In genomic region chr12:105004956-105005714, GRCm38 (mm10) we compare ENCODE assay signal across 12 mouse cellular contexts. TPM values are rescaled to one million over a fixed set of nuclear protein-coding genes. Genes with fewer than 3 reads are reported as not detected.
A peak's percentile ranks its signal among the peaks of the same experiment; 100 is the strongest.
DNase-seq lines count a peak whose midpoint lies in the region; ATAC-seq and TF ChIP-seq lines count a peak whose summit lies in the region.
"Had no signal": no experiment of that assay in that cellular context is flagged by ENCODE, and none has a peak within 500 bp of the region (broad histone marks: within the 10 kb centered on the region; RNA-seq: fewer than 3 reads in every experiment).

No protein-coding gene starts in this region.

- H3K4me2 ChIP-seq in kidney, embryonic 15.5 days: no peak overlapping the region
- H3K4me2 ChIP-seq in stomach, postnatal 0 days (replicated peaks; ENCODE audit: low read depth): no peak overlapping the region
- H3K4me2 ChIP-seq: heart, embryonic 11.5 days; hindbrain, embryonic 13.5 days had no signal

- no peaks in the 10 kb centered on the region for H3K36me3 ChIP-seq in kidney, adult 2 months (ENCODE audit: control insufficient read depth, insufficient read depth, low read length)
- no peaks in the 10 kb centered on the region for H3K36me3 ChIP-seq in kidney, embryonic 15.5 days
- no peaks in the 10 kb centered on the region for H3K36me3 ChIP-seq in thymus, adult 2 months (ENCODE audit: control insufficient read depth, insufficient read depth, low read length)
- no peaks in the 10 kb centered on the region for H3K36me3 ChIP-seq in stomach, postnatal 0 days (ENCODE audit: control insufficient read depth, insufficient read depth, low read length)
- H3K36me3 ChIP-seq in hindbrain, embryonic 10.5 days: no peaks in the 10 kb centered on the region
- H3K36me3 ChIP-seq: hindbrain, embryonic 13.5 days had no signal

- ATAC-seq in kidney, embryonic 15.5 days (replicated peaks; ENCODE audit: low FRiP score): no peak
- ATAC-seq in stomach, postnatal 0 days (ENCODE audit: low FRiP score, low TSS enrichment): no peak

- peak; percentile 53 for DNase-seq in kidney, adult 2 months
- DNase-seq in thymus, adult 2 months: no peak
- no peak for DNase-seq in thymus, adult 18-20 months
- no peak for DNase-seq in stomach, postnatal 0 days (ENCODE audit: low spot score)
- DNase-seq in cerebellum, postnatal 14 days: no peak
- DNase-seq in hindbrain, embryonic 10.5 days (ENCODE audit: low spot score): no peak
- DNase-seq: cerebellum, adult 8-10 months; lung, postnatal 14 days had no signal

- no peaks in the 10 kb centered on the region for H3K27me3 ChIP-seq in kidney, adult 2 months (replicated peaks; ENCODE audit: control insufficient read depth, insufficient read depth, low read length)
- peaks cover 32% of the 10 kb centered on the region for H3K27me3 ChIP-seq in kidney, embryonic 15.5 days
- H3K27me3 ChIP-seq in thymus, adult 2 months (ENCODE audit: control insufficient read depth, insufficient read depth, low read length): no peaks in the 10 kb centered on the region
- H3K27me3 ChIP-seq in stomach, postnatal 0 days (ENCODE audit: control insufficient read depth, insufficient read depth, low read length): peaks cover 2% of the 10 kb centered on the region; the same call in 1 of the 2 replicates
- peaks cover 61% of the 10 kb centered on the region for H3K27me3 ChIP-seq in hindbrain, embryonic 10.5 days (ENCODE audit: insufficient read depth, poor library complexity, severe bottlenecking)

- peak; percentile 48 for TF ChIP-seq EP300 in stomach, postnatal 0 days (optimal IDR thresholded peaks at IDR 0.05)

- peaks cover 32% of the 10 kb centered on the region for H3K4me1 ChIP-seq in kidney, adult 2 months (ENCODE audit: control insufficient read depth, insufficient read depth, low read length)
- peaks cover 35% of the 10 kb centered on the region for H3K4me1 ChIP-seq in kidney, embryonic 15.5 days
- H3K4me1 ChIP-seq in thymus, adult 2 months (replicated peaks; ENCODE audit: control insufficient read depth, insufficient read depth, low read length): peaks cover 78% of the 10 kb centered on the region
- H3K4me1 ChIP-seq in embryonic fibroblast, embryonic 13.5 days (ENCODE audit: control insufficient read depth, insufficient read depth, low read length): peaks cover 19% of the 10 kb centered on the region
- H3K4me1 ChIP-seq in stomach, postnatal 0 days (replicated peaks; ENCODE audit: control insufficient read depth, insufficient read depth): peaks cover 3% of the 10 kb centered on the region; the same call in 1 of the 2 replicates
- H3K4me1 ChIP-seq in hindbrain, embryonic 10.5 days (replicated peaks): peaks cover 46% of the 10 kb centered on the region

- no peak for TF ChIP-seq POLR2A in kidney, adult 2 months (IDR thresholded peaks at IDR 0.05; ENCODE audit: low read depth, low read length)
- no peak for TF ChIP-seq POLR2A in thymus, adult 2 months (IDR thresholded peaks at IDR 0.05; ENCODE audit: control insufficient read depth, extremely low read depth, insufficient read depth, low read length, poor library complexity)
- TF ChIP-seq POLR2A in embryonic fibroblast, embryonic 13.5 days (IDR thresholded peaks at IDR 0.05; ENCODE audit: low read depth, low read length): no peak

- H3K9me3 ChIP-seq in kidney, embryonic 15.5 days (replicated peaks): no peaks in the 10 kb centered on the region
- no peaks in the 10 kb centered on the region for H3K9me3 ChIP-seq in stomach, postnatal 0 days (ENCODE audit: control insufficient read depth, low read length)
- no peaks in the 10 kb centered on the region for H3K9me3 ChIP-seq in hindbrain, embryonic 10.5 days
- H3K9me3 ChIP-seq: hindbrain, embryonic 13.5 days had no signal

- TF ChIP-seq CTCF in kidney, adult 2 months (conservative IDR thresholded peaks at IDR 0.05; ENCODE audit: insufficient read depth, insufficient read length, low read depth, low read length): no peak
- TF ChIP-seq CTCF in thymus, adult 2 months (IDR thresholded peaks at IDR 0.05; ENCODE audit: borderline replicate concordance, control insufficient read depth, extremely low read depth, insufficient read depth, low read length, poor library complexity): no peak
- TF ChIP-seq CTCF in embryonic fibroblast, embryonic 13.5 days (IDR thresholded peaks at IDR 0.05; ENCODE audit: borderline replicate concordance, insufficient read depth, low read length): no peak
- TF ChIP-seq CTCF in stomach, postnatal 0 days (IDR thresholded peaks at IDR 0.05; ENCODE audit: low read depth): no peak

- peak overlapping the region; percentile 47 for H3K27ac ChIP-seq in kidney, adult 2 months (ENCODE audit: insufficient read depth, low read depth, low read length)
- H3K27ac ChIP-seq in kidney, embryonic 15.5 days: no peak overlapping the region
- peak overlapping the region; percentile 20; the same call in 1 of the 2 replicates for H3K27ac ChIP-seq in thymus, adult 2 months (ENCODE audit: control insufficient read depth, insufficient read depth, low read length)
- H3K27ac ChIP-seq in embryonic fibroblast, embryonic 13.5 days (ENCODE audit: insufficient read depth, low read length): peak overlapping the region; percentile 35; the same call in 1 of the 2 replicates
- H3K27ac ChIP-seq in stomach, postnatal 0 days (replicated peaks): peak overlapping the region; percentile 70
- no peak overlapping the region for H3K27ac ChIP-seq in hindbrain, embryonic 10.5 days
- H3K27ac ChIP-seq: hindbrain, embryonic 13.5 days had no signal

- no peak overlapping the region for H3K4me3 ChIP-seq in kidney, adult 2 months (ENCODE audit: insufficient read depth, low read depth, low read length)
- no peak overlapping the region for H3K4me3 ChIP-seq in kidney, embryonic 15.5 days (replicated peaks)
- H3K4me3 ChIP-seq in thymus, adult 2 months (ENCODE audit: control insufficient read depth, insufficient read depth, low read length): no peak overlapping the region
- H3K4me3 ChIP-seq in embryonic fibroblast, embryonic 13.5 days (ENCODE audit: insufficient read depth, low read length): no peak overlapping the region
- no peak overlapping the region for H3K4me3 ChIP-seq in stomach, postnatal 0 days (ENCODE audit: low read depth, low read length)
- no peak overlapping the region for H3K4me3 ChIP-seq in hindbrain, embryonic 10.5 days
- H3K4me3 ChIP-seq: hindbrain, embryonic 13.5 days had no signal

- 69% methylated on average over 22 of the region's 22 CpGs for WGBS in kidney, adult 2 months
- 77% methylated on average over 22 of the region's 22 CpGs for WGBS in kidney, embryonic 15.5 days
- 56% methylated on average over 22 of the region's 22 CpGs for WGBS in thymus, adult 2 months
- 56% methylated on average over 22 of the region's 22 CpGs for WGBS in stomach, postnatal 0 days
- 82% methylated on average over 22 of the region's 22 CpGs for WGBS in hindbrain, embryonic 10.5 days

- no peak overlapping the region for H3K9ac ChIP-seq in kidney, embryonic 15.5 days
- no peak overlapping the region for H3K9ac ChIP-seq in stomach, postnatal 0 days (ENCODE audit: low read length)
- H3K9ac ChIP-seq: hindbrain, embryonic 13.5 days had no signal

RNA-seq across cellular contexts. Expression of gene Syne3, which starts 4.5 kb away (rescaled TPM):
- 2.7 and 3.1 TPM in 2 replicates for polyA plus RNA-seq in kidney, adult 2 months (2012; rRNA removed)
- polyA plus RNA-seq in kidney, embryonic 15.5 days (2015; fragmentation: Nextera tagmentation; extraction: Ambion mirVana): 0.82 TPM in 2 replicates
- polyA plus RNA-seq in thymus, adult 2 months (2012; rRNA removed): 16.4 and 20.1 TPM in 2 replicates
- 13.6 and 15.9 TPM in 2 replicates for polyA plus RNA-seq in embryonic fibroblast, embryonic 13.5 days (2011; ENCODE audit: insufficient read length, low read depth, missing spikeins)
- 0.62 and 0.72 TPM in 2 replicates for polyA plus RNA-seq in stomach, postnatal 0 days (2015; fragmentation: Nextera tagmentation; extraction: Ambion mirVana)
- 0.09 and 0.15 TPM in 2 replicates for polyA plus RNA-seq in hindbrain, embryonic 10.5 days (2016; fragmentation: Nextera tagmentation; extraction: Ambion mirVana)

RNA-seq across cellular contexts. Expression of gene Glrx5, which starts 27.4 kb away (rescaled TPM):
- 138 and 139 TPM in 2 replicates for polyA plus RNA-seq in kidney, adult 2 months (2012; rRNA removed)
- polyA plus RNA-seq in kidney, embryonic 15.5 days (2015; fragmentation: Nextera tagmentation; extraction: Ambion mirVana): 159 and 184 TPM in 2 replicates
- polyA plus RNA-seq in thymus, adult 2 months (2012; rRNA removed): 66.6 and 68.4 TPM in 2 replicates
- polyA plus RNA-seq in embryonic fibroblast, embryonic 13.5 days (2011; ENCODE audit: insufficient read length, low read depth, missing spikeins): 37.6 and 45.1 TPM in 2 replicates
- 125 and 134 TPM in 2 replicates for polyA plus RNA-seq in stomach, postnatal 0 days (2015; fragmentation: Nextera tagmentation; extraction: Ambion mirVana)
- 230 and 235 TPM in 2 replicates for polyA plus RNA-seq in hindbrain, embryonic 10.5 days (2016; fragmentation: Nextera tagmentation; extraction: Ambion mirVana)

Comparison
In these comparisons a context has a peak if more than half of its experiments do, and no peak if none do; other contexts are left out.
1. H3K27ac ChIP-seq: peak in kidney, adult 2 months (single experiment), thymus, adult 2 months (single experiment), embryonic fibroblast, embryonic 13.5 days (single experiment) and stomach, postnatal 0 days (single experiment); none in kidney, embryonic 15.5 days (single experiment) and hindbrain, embryonic 10.5 days (single experiment).